Mouse (Mus musculus): ENCODE data around the gene 4930470P17Rik. TPM values are rescaled to one million over a fixed set of nuclear protein-coding genes. Genes with fewer than 3 reads are reported as not detected.

Gene 4930470P17Rik
- total and polyA plus RNA-seq, 2 experiments from 2014 or later, result 0.26 TPM; not detected in 1

DNA sequence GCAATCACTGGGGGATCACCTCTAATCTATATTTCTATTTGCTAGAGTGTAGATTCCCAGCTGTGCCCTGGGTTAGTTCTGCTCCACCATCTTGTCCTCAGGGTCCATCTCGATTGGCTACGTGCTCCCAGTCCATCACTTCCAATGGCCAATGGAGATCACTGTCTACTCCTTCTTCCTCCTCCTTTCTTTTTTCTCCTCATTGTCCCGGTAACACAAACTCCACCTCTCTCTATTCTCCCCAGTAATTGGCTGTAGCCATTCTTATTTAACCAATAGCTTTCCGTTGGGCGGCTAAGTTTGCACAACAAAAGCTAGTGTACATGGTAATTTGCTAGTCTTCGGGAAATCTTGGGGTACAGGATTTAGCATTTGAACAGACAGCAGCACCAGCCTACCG, 72.1 kb downstream of the 4930470P17Rik start:
- H3K27ac ChIP-seq, result no peak overlapping the region
- no peak overlapping the region for H3K4me2 ChIP-seq (ENCODE audit: low read depth, low read length)
- H3K9ac ChIP-seq (replicated peaks; ENCODE audit: low read length), result no peak overlapping the region
- no peaks in the 10 kb centered on the region for H3K4me1 ChIP-seq (ENCODE audit: insufficient read depth, low read length)
- no peaks in the 10 kb centered on the region for H3K27me3 ChIP-seq (ENCODE audit: insufficient read depth, low read length)
- H3K9me3 ChIP-seq (ENCODE audit: low read length), result no peaks in the 10 kb centered on the region
- ATAC-seq, result no peak
- H3K36me3 ChIP-seq (ENCODE audit: insufficient read depth, low read length), result no peaks in the 10 kb centered on the region
- WGBS, result 84% methylated on average over 7 of the region's 7 CpGs
- TF ChIP-seq CTCF (IDR thresholded peaks at IDR 0.05; ENCODE audit: low read depth), result no peak
- H3K4me3 ChIP-seq (ENCODE audit: low read length), result no peak overlapping the region
- DNase-seq (ENCODE audit: low spot score), result no peak

Other genes with a start within 250 kb of the 4930470P17Rik start
- gene Bcas1, start 174.2 kb downstream of the 4930470P17Rik start, total RNA-seq (2014; rRNA removed), result 22.6 and 40.6 TPM in 2 replicates
- 34.6 and 41.3 TPM in 2 replicates for gene Bcas1, start 174.2 kb downstream of the 4930470P17Rik start, polyA plus RNA-seq (2015; fragmentation: Nextera tagmentation; extraction: Ambion mirVana)
- gene Pfdn4, start 105.6 kb downstream of the 4930470P17Rik start, total RNA-seq (2014; rRNA removed), result 67.7 and 94.6 TPM in 2 replicates
- 147 and 154 TPM in 2 replicates for gene Pfdn4, start 105.6 kb downstream of the 4930470P17Rik start, polyA plus RNA-seq (2015; fragmentation: Nextera tagmentation; extraction: Ambion mirVana)
- not detected in 2 replicates for gene Cyp24a1, start 104.9 kb downstream of the 4930470P17Rik start, total RNA-seq (2014; rRNA removed)
- gene Cyp24a1, start 104.9 kb downstream of the 4930470P17Rik start, polyA plus RNA-seq (2015; fragmentation: Nextera tagmentation; extraction: Ambion mirVana), result 0.08 and 0.09 TPM in 2 replicates
- gene Dok5, start 129.8 kb upstream of the 4930470P17Rik start, total RNA-seq (2014; rRNA removed), result 29.7 and 34.9 TPM in 2 replicates
- gene Dok5, start 129.8 kb upstream of the 4930470P17Rik start, polyA plus RNA-seq (2015; fragmentation: Nextera tagmentation; extraction: Ambion mirVana), result 32.6 and 38.0 TPM in 2 replicates

All from hindbrain, postnatal 0 days (tissue).